Mouse (Mus musculus) heart, adult 2 months (tissue): ENCODE measurements around the gene Agrp.

Experiments used
- CTCF ChIP-seq: fragments of 200-600 bp; IDR thresholded peaks from 2 replicates; pipeline ENCODE4 v1.8.1; 2022; ENCODE audit warnings: antibody characterized with exemption, mild to moderate bottlenecking, moderate library complexity
- EP300 ChIP-seq: fragments of 200-500 bp; IDR thresholded peaks from 2 replicates; pipeline ENCODE4 v1.6.1; 2011; ENCODE audit warnings: low read depth, low read length, control low read depth; ENCODE audit not compliant: insufficient read depth
- POLR2A ChIP-seq: fragments of 200-500 bp; IDR thresholded peaks from 2 replicates; pipeline ENCODE4 v1.6.1; 2011; ENCODE audit warnings: mild to moderate bottlenecking, low read depth, low read length, control low read depth; ENCODE audit not compliant: insufficient read depth

DNA sequence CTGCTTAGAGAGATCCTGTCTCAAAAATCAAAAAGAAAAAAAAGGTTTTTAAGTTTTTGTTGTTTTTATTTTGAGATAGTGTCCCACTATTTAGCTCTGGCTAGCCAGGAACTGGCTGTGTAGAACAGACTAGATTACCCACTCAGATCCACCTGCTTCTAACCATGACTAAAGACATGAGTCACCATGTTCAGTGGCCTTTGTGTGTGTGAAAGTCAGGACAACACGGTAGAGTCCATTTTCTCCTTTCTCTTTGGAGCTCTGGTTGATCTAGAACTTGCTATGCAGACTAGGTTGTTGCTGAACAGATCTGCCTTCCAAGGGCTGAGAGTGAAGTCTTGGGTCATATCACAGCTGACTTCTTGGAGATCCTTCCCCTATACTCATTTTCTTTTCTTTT lies 2.6 kb upstream of the Agrp start:
- no peak for TF ChIP-seq CTCF
- no peak for TF ChIP-seq EP300
- TF ChIP-seq POLR2A, result no peak
